Mouse (Mus musculus): ENCODE results near the gene Crtc2. TPM values are rescaled to one million over a fixed set of nuclear protein-coding genes. Genes with fewer than 3 reads are reported as not detected.
"Not testable (repeated sequence)": the region's sequence is repeated elsewhere in the genome, so short reads cannot be mapped to it uniquely, and the experiment has no call there.

Gene Crtc2
- total RNA-seq, 2 experiments from 2014 or later = 13.4 to 18.0 TPM

GRCm38 (mm10) chr3:90266901-90267775, 13.2 kb downstream of the Crtc2 start:
- DNase-seq = no peak

- no peak for DNase-seq
Observed at GRCm38 (mm10) chr3:90268190-90268589, 14.2 kb downstream of the Crtc2 start.

- DNase-seq = no peak
Observed at GRCm38 (mm10) chr3:90268971-90269370, 15.0 kb downstream of the Crtc2 start.

GRCm38 (mm10) chr3:90270784-90271183, 16.8 kb downstream of the Crtc2 start:
- DNase-seq = no peak

GRCm38 (mm10) chr3:90272170-90272569, 18.2 kb downstream of the Crtc2 start:
- no peak for DNase-seq

GRCm38 (mm10) chr3:90273855-90274254, 19.9 kb downstream of the Crtc2 start:
- DNase-seq = no peak

- DNase-seq = no peak
Observed at GRCm38 (mm10) chr3:90275286-90275685, 21.3 kb downstream of the Crtc2 start.

GRCm38 (mm10) chr3:90276858-90277257, 22.9 kb downstream of the Crtc2 start:
- DNase-seq = no peak

- no peak for DNase-seq
Observed at GRCm38 (mm10) chr3:90277793-90278192, 23.8 kb downstream of the Crtc2 start.

GRCm38 (mm10) chr3:90278211-90278610, 24.2 kb downstream of the Crtc2 start:
- no peak for DNase-seq

- DNase-seq = no peak
Observed at GRCm38 (mm10) chr3:90279216-90279615, 25.3 kb downstream of the Crtc2 start.

- no peak for DNase-seq
Observed at GRCm38 (mm10) chr3:90279743-90280142, 25.8 kb downstream of the Crtc2 start.

GRCm38 (mm10) chr3:90280708-90281107, 26.7 kb downstream of the Crtc2 start:
- no peak for DNase-seq

GRCm38 (mm10) chr3:90284150-90284549, 30.2 kb downstream of the Crtc2 start:
- DNase-seq = no peak

- not testable (repeated sequence) for DNase-seq
Observed at GRCm38 (mm10) chr3:90289403-90289802, 35.4 kb downstream of the Crtc2 start.

GRCm38 (mm10) chr3:90290602-90291001, 36.6 kb downstream of the Crtc2 start:
- no peak for DNase-seq

- no peak for DNase-seq
Observed at GRCm38 (mm10) chr3:90291982-90292344, 38.0 kb downstream of the Crtc2 start.

- DNase-seq = peak; percentile 99 to 100
Observed at GRCm38 (mm10) chr3:90292345-90293275, 38.6 kb downstream of the Crtc2 start, which contains the start of gene Gatad2b. Gatad2b (plus strand) TSS chr3:90293178.

GRCm38 (mm10) chr3:90293352-90294063, 39.5 kb downstream of the Crtc2 start:
- peak in 1 of 2 experiments; percentile 67 for DNase-seq

- peak in 1 of 2 experiments; percentile 29 for DNase-seq
Observed at GRCm38 (mm10) chr3:90294064-90294440, 40.1 kb downstream of the Crtc2 start.

GRCm38 (mm10) chr3:90294651-90295050, 40.7 kb downstream of the Crtc2 start:
- DNase-seq = no peak

GRCm38 (mm10) chr3:90305801-90306200, 51.8 kb downstream of the Crtc2 start:
- no peak for DNase-seq

Measured in heart, adult 18-20 months (tissue).